Mouse (Mus musculus): ENCODE measurements around the gene Cdk20. TPM values are rescaled to one million over a fixed set of nuclear protein-coding genes. Genes with fewer than 3 reads are reported as not detected.

Cdk20 gene
- polyA plus RNA-seq, 1 experiment from 2014 or later: 4.1 TPM

- H3K4me1 ChIP-seq (replicated peaks; ENCODE audit: control insufficient read depth, insufficient read depth, low read length): no peaks in the 10 kb centered on the region
- no peak overlapping the region for H3K27ac ChIP-seq (ENCODE audit: low read depth, low read length)
- H3K9me3 ChIP-seq (ENCODE audit: control insufficient read depth): no peaks in the 10 kb centered on the region
- H3K4me3 ChIP-seq (ENCODE audit: low read depth, low read length): no peak overlapping the region
- H3K4me2 ChIP-seq (replicated peaks; ENCODE audit: low read depth): no peak overlapping the region
- WGBS: 84% methylated on average over 3 of the region's 3 CpGs
- H3K27me3 ChIP-seq (replicated peaks; ENCODE audit: control insufficient read depth, insufficient read depth, low read length): no peaks in the 10 kb centered on the region
- no peak for TF ChIP-seq CTCF (IDR thresholded peaks at IDR 0.05; ENCODE audit: low read depth)
- H3K9ac ChIP-seq (ENCODE audit: low read depth, low read length): no peak overlapping the region
- ATAC-seq: no peak
- H3K36me3 ChIP-seq (ENCODE audit: control insufficient read depth, insufficient read depth): no peaks in the 10 kb centered on the region
Observed at GRCm38 (mm10) chr13:64399906-64400305, 32.2 kb upstream of the Cdk20 start.

GRCm38 (mm10) chr13:64400801-64401361, 31.2 kb upstream of the Cdk20 start:
- Histone ChIP-seq H3K4me2 (replicated peaks; ENCODE audit: low read depth) (no peak overlapping the region), H3K36me3 (ENCODE audit: control insufficient read depth, insufficient read depth) (no peaks in the 10 kb centered on the region), H3K4me1 (replicated peaks; ENCODE audit: control insufficient read depth, insufficient read depth, low read length) (no peaks in the 10 kb centered on the region), H3K27ac (ENCODE audit: low read depth, low read length) (no peak overlapping the region; the same call in 1 of the 2 replicates), H3K9ac (ENCODE audit: low read depth, low read length) (no peak overlapping the region), H3K27me3 (replicated peaks; ENCODE audit: control insufficient read depth, insufficient read depth, low read length) (no peaks in the 10 kb centered on the region), H3K4me3 (ENCODE audit: low read depth, low read length) (no peak overlapping the region), H3K9me3 (ENCODE audit: control insufficient read depth) (no peaks in the 10 kb centered on the region)
- no peak for TF ChIP-seq CTCF (IDR thresholded peaks at IDR 0.05; ENCODE audit: low read depth)
- no peak; the same call in 1 of the 2 replicates for ATAC-seq
- WGBS: 51% methylated on average over 7 of the region's 7 CpGs

GRCm38 (mm10) chr13:64402006-64402405, 30.1 kb upstream of the Cdk20 start:
- Histone ChIP-seq H3K4me1 (replicated peaks; ENCODE audit: control insufficient read depth, insufficient read depth, low read length) (no peaks in the 10 kb centered on the region), H3K4me3 (ENCODE audit: low read depth, low read length) (no peak overlapping the region), H3K27me3 (replicated peaks; ENCODE audit: control insufficient read depth, insufficient read depth, low read length) (no peaks in the 10 kb centered on the region), H3K27ac (ENCODE audit: low read depth, low read length) (no peak overlapping the region), H3K9ac (ENCODE audit: low read depth, low read length) (no peak overlapping the region), H3K4me2 (replicated peaks; ENCODE audit: low read depth) (no peak overlapping the region), H3K9me3 (ENCODE audit: control insufficient read depth) (no peaks in the 10 kb centered on the region), H3K36me3 (ENCODE audit: control insufficient read depth, insufficient read depth) (no peaks in the 10 kb centered on the region)
- 66% methylated on average over 3 of the region's 3 CpGs for WGBS
- no peak for ATAC-seq
- no peak for TF ChIP-seq CTCF (IDR thresholded peaks at IDR 0.05; ENCODE audit: low read depth)

- H3K4me3 ChIP-seq (ENCODE audit: low read depth, low read length): no peak overlapping the region
- H3K9me3 ChIP-seq (ENCODE audit: control insufficient read depth): no peaks in the 10 kb centered on the region
- no peaks in the 10 kb centered on the region for H3K36me3 ChIP-seq (ENCODE audit: control insufficient read depth, insufficient read depth)
- no peaks in the 10 kb centered on the region for H3K4me1 ChIP-seq (replicated peaks; ENCODE audit: control insufficient read depth, insufficient read depth, low read length)
- WGBS: 86% methylated on average over 10 of the region's 10 CpGs
- no peak overlapping the region for H3K4me2 ChIP-seq (replicated peaks; ENCODE audit: low read depth)
- no peak for ATAC-seq
- no peak for TF ChIP-seq CTCF (IDR thresholded peaks at IDR 0.05; ENCODE audit: low read depth)
- H3K27ac ChIP-seq (ENCODE audit: low read depth, low read length): no peak overlapping the region
- no peaks in the 10 kb centered on the region for H3K27me3 ChIP-seq (replicated peaks; ENCODE audit: control insufficient read depth, insufficient read depth, low read length)
- H3K9ac ChIP-seq (ENCODE audit: low read depth, low read length): no peak overlapping the region
Observed at GRCm38 (mm10) chr13:64402504-64402949, 29.6 kb upstream of the Cdk20 start.

GRCm38 (mm10) chr13:64402951-64403460, 29.1 kb upstream of the Cdk20 start:
- Histone ChIP-seq H3K27me3 (replicated peaks; ENCODE audit: control insufficient read depth, insufficient read depth, low read length) (no peaks in the 10 kb centered on the region), H3K4me2 (replicated peaks; ENCODE audit: low read depth) (no peak overlapping the region), H3K9me3 (ENCODE audit: control insufficient read depth) (no peaks in the 10 kb centered on the region), H3K4me3 (ENCODE audit: low read depth, low read length) (no peak overlapping the region), H3K9ac (ENCODE audit: low read depth, low read length) (no peak overlapping the region), H3K4me1 (replicated peaks; ENCODE audit: control insufficient read depth, insufficient read depth, low read length) (no peaks in the 10 kb centered on the region), H3K27ac (ENCODE audit: low read depth, low read length) (no peak overlapping the region), H3K36me3 (ENCODE audit: control insufficient read depth, insufficient read depth) (no peaks in the 10 kb centered on the region)
- WGBS: 91% methylated on average over 8 of the region's 8 CpGs
- no peak for ATAC-seq
- TF ChIP-seq CTCF (IDR thresholded peaks at IDR 0.05; ENCODE audit: low read depth): no peak

GRCm38 (mm10) chr13:64403519-64403918, 28.6 kb upstream of the Cdk20 start:
- Histone ChIP-seq H3K9ac (ENCODE audit: low read depth, low read length) (no peak overlapping the region), H3K9me3 (ENCODE audit: control insufficient read depth) (no peaks in the 10 kb centered on the region), H3K27ac (ENCODE audit: low read depth, low read length) (no peak overlapping the region), H3K4me3 (ENCODE audit: low read depth, low read length) (no peak overlapping the region), H3K36me3 (ENCODE audit: control insufficient read depth, insufficient read depth) (no peaks in the 10 kb centered on the region), H3K27me3 (replicated peaks; ENCODE audit: control insufficient read depth, insufficient read depth, low read length) (no peaks in the 10 kb centered on the region), H3K4me2 (replicated peaks; ENCODE audit: low read depth) (no peak overlapping the region), H3K4me1 (replicated peaks; ENCODE audit: control insufficient read depth, insufficient read depth, low read length) (no peaks in the 10 kb centered on the region)
- 63% methylated on average over 3 of the region's 3 CpGs for WGBS
- TF ChIP-seq CTCF (IDR thresholded peaks at IDR 0.05; ENCODE audit: low read depth): no peak
- ATAC-seq: no peak
